Mouse (Mus musculus) forebrain, embryonic 14.5 days (tissue): ENCODE data around the gene Cyp1b1. TPM values are rescaled to one million over a fixed set of nuclear protein-coding genes. Genes with fewer than 3 reads are reported as not detected.

ENCODE experiments used
- ATAC-seq: fragments of 200-750 bp; cut with Nextera tagmentation; 2 replicates; pipeline ENCODE4 v1.8.0; 2017; ENCODE audit warnings: mild to moderate bottlenecking, moderate library complexity
- DNase-seq: peaks from one replicate; pipeline ENCODE4 v3.0.0-alpha.2; 2015; ENCODE audit warnings: low spot score
- H3K27ac ChIP-seq: fragments of 300-500 bp; sonication (generic); 2 replicates; pipeline ENCODE4 v1.5.1; 2014; ENCODE audit warnings: low read depth, mild to moderate bottlenecking, control low read depth, low read length, moderate library complexity
- H3K27me3 ChIP-seq: fragments of 300-500 bp; sonication (generic); replicated peaks from 2 replicates; pipeline ENCODE4 v1.6.1; 2014; ENCODE audit warnings: low read length, control low read depth, mixed read lengths; ENCODE audit not compliant: control insufficient read depth, insufficient read depth
- H3K36me3 ChIP-seq: fragments of 300-500 bp; sonication (generic); 2 replicates; pipeline ENCODE4 v1.6.1; 2014; ENCODE audit warnings: low read length, control low read depth; ENCODE audit not compliant: control insufficient read depth, insufficient read depth
- H3K4me1 ChIP-seq: fragments of 300-500 bp; sonication (generic); 2 replicates; pipeline ENCODE4 v1.6.1; 2014; ENCODE audit warnings: antibody characterized with exemption, low read length, control low read depth; ENCODE audit not compliant: control insufficient read depth, insufficient read depth
- H3K4me2 ChIP-seq: fragments of 300-500 bp; sonication (generic); 2 replicates; pipeline ENCODE4 v1.6.1; 2014; ENCODE audit warnings: mild to moderate bottlenecking, control low read depth, low read length
- H3K4me3 ChIP-seq: fragments of 300-500 bp; sonication (generic); 2 replicates; pipeline ENCODE4 v1.5.1; 2014; ENCODE audit warnings: low read depth, low read length, control low read depth
- H3K9ac ChIP-seq: fragments of 300-500 bp; sonication (generic); 2 replicates; pipeline ENCODE4 v1.6.1; 2014; ENCODE audit warnings: mild to moderate bottlenecking, low read length, control low read depth, moderate library complexity
- H3K9me3 ChIP-seq: fragments of 300-500 bp; sonication (generic); replicated peaks from 2 replicates; pipeline ENCODE4 v1.6.1; 2016; ENCODE audit warnings: low read length, control low read depth, mixed read lengths; ENCODE audit not compliant: control insufficient read depth
- WGBS: fragments of 180-500 bp; shearing (Covaris S2); extraction: QIAGEN DNeasy Blood & Tissue Kit; methylation state at CpG from one replicate; pipeline ENCODE4 v1.1.7; 2014; 5-methylcytosine and 5-hydroxymethylcytosine counted together
- polyA plus RNA-seq: library from polyadenylated mRNA; unstranded; fragments of >200 nt; fragmentation: Nextera tagmentation; extraction: Ambion mirVana; gene quantifications from 2 replicates; pipeline ENCODE4 v1.2.1, GENCODE M21; 2014

Cyp1b1 gene
- polyA plus RNA-seq, 1 experiment from 2014 or later, result 5.1 TPM

GRCm38 (mm10) chr17:79709718-79710117 is 5.1 kb downstream of the Cyp1b1 start:
- peaks cover 44% of the 10 kb centered on the region for H3K27me3 ChIP-seq
- no peak overlapping the region for H3K9ac ChIP-seq
- WGBS, result 31% methylated on average over 1 of the region's 1 CpGs

GRCm38 (mm10) chr17:79708168-79708567 is 6.7 kb downstream of the Cyp1b1 start:
- ATAC-seq (no peak), DNase-seq (no peak)
- H3K4me3 ChIP-seq, result no peak overlapping the region
- H3K27me3 ChIP-seq, result peaks cover 28% of the 10 kb centered on the region
- H3K9me3 ChIP-seq, result no peaks in the 10 kb centered on the region
- H3K4me2 ChIP-seq, result no peak overlapping the region
- H3K27ac ChIP-seq, result no peak overlapping the region
- no peak overlapping the region for H3K9ac ChIP-seq
- H3K36me3 ChIP-seq, result no peaks in the 10 kb centered on the region
- WGBS, result 4% methylated on average over 7 of the region's 7 CpGs
- H3K4me1 ChIP-seq, result peaks cover 1% of the 10 kb centered on the region; the same call in 1 of the 2 replicates

More at GRCm38 (mm10) chr17:79709718-79710117, 5.1 kb downstream of the Cyp1b1 start:
- DNase-seq (no peak), ATAC-seq (no peak)
- no peak overlapping the region for H3K27ac ChIP-seq
- H3K4me2 ChIP-seq, result no peak overlapping the region
- peaks cover 15% of the 10 kb centered on the region for H3K4me1 ChIP-seq
- H3K9me3 ChIP-seq, result no peaks in the 10 kb centered on the region
- H3K36me3 ChIP-seq, result no peaks in the 10 kb centered on the region
- no peak overlapping the region for H3K4me3 ChIP-seq

DNA sequence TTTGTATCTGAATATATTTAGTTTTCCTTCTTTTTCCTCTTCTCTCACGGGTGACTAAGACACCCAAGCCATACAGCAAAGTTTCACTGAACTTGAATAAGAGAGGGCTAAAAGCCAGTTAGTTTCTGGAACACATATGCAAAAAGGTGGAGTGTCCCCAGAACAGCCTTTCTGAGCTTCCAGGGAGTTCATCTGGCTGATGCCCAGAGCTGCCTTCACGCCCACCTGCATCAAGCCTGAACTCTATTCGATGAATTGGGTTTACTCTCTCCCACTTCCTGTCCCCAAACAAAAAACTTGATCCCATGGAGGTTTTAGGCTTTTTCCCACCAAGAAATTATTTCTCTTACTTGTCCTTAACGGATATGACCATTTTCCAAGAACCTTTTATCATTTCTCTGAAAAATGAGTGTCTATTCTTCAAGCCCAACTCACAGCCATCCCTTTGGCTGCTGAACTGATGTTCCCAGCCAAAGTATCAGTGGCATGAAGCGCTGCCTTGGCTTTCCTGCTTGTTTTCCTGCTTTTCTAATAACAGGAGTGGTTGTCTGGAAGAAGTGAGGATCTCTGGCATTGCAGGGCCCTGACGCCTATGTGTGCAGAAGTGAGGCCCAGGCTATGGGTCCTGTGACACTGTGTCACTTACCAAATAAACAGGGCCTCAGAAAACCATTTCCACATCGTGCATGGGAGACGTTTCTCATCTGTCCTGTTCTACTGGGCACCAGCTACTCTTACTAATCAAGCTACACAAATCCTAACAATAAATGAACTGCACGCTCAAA is 9.0 kb downstream of the Cyp1b1 start:
- 72% methylated on average over 9 of the region's 9 CpGs for WGBS
- Histone ChIP-seq H3K36me3 (no peaks in the 10 kb centered on the region), H3K4me1 (no peaks in the 10 kb centered on the region), H3K27me3 (peaks cover 14% of the 10 kb centered on the region; the same call in 1 of the 2 replicates), H3K9ac (no peak overlapping the region), H3K4me3 (no peak overlapping the region), H3K9me3 (no peaks in the 10 kb centered on the region), H3K4me2 (no peak overlapping the region), H3K27ac (no peak overlapping the region)
- no peak for ATAC-seq
- no peak for DNase-seq

DNA sequence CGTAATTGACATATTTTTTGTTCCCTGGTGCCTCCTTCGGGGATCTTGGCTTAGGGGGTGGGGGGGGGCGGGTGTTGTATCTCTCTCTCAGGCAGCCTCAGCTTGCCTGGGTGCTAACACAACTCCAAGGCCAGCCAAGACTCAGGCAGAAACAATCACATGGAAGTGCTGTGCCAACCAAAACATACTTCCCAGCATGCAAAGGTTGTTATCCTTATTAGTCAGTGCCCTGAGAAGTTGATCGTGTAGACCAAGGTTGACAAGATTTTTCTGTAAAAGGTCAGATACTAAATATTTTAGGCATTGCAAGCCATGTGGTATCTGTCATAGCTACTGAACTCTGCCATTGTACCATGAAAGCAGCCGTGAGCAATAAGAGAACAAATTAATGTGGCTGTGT is 14.0 kb downstream of the Cyp1b1 start:
- no peak overlapping the region for H3K4me3 ChIP-seq
- no peak for DNase-seq
- no peak overlapping the region for H3K4me2 ChIP-seq
- H3K27me3 ChIP-seq, result no peaks in the 10 kb centered on the region
- H3K36me3 ChIP-seq, result no peaks in the 10 kb centered on the region
- no peaks in the 10 kb centered on the region for H3K9me3 ChIP-seq
- no peak overlapping the region for H3K9ac ChIP-seq
- WGBS, result 84% methylated on average over 5 of the region's 5 CpGs
- H3K27ac ChIP-seq, result no peak overlapping the region
- no peaks in the 10 kb centered on the region for H3K4me1 ChIP-seq
- ATAC-seq, result no peak

DNA sequence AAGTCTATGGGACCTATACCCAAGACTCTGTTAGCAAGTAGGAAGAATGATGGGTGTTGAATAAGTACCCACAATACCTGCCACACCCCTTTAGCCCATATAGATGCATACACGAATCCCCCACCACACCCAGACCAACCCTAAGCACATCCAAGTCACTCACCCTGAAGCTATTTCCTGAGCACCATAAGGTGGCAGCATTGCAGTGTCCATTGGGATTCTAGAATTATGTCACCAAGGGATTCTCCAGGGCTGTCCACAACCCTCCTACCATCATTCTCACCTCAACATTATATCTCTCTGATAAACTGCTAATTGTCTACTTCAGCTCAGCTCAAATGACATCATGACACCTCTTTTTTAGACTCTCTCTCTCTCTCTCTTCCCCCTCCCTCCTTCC is 15.7 kb downstream of the Cyp1b1 start:
- Histone ChIP-seq H3K27me3 (no peaks in the 10 kb centered on the region), H3K9ac (no peak overlapping the region), H3K4me1 (no peaks in the 10 kb centered on the region), H3K9me3 (no peaks in the 10 kb centered on the region), H3K27ac (no peak overlapping the region), H3K36me3 (no peaks in the 10 kb centered on the region), H3K4me2 (no peak overlapping the region), H3K4me3 (no peak overlapping the region)
- 42% methylated on average over 1 of the region's 1 CpGs for WGBS
- ATAC-seq (no peak), DNase-seq (no peak)

DNA sequence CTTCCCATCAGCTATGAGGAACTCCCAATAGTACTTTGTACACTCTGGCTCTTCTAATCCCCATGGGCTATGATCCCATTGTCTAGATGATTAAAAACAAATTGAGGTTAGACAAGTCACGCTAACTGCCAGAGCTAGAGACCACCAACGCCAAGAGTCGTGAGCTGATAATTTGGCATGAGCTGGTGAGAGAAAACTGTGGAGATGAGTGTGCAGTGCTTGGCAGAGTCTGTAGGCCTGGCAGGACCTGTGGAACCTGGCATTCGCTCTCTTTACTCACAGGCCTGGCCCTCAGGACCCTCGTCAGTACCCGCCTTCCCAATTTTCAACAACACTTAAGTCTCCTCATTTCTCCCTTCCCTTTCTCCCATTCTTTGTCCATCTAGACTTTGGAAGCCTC is 19.3 kb downstream of the Cyp1b1 start:
- no peak overlapping the region for H3K4me2 ChIP-seq
- WGBS, result 88% methylated on average over 6 of the region's 6 CpGs
- DNase-seq, result no peak
- no peaks in the 10 kb centered on the region for H3K9me3 ChIP-seq
- no peaks in the 10 kb centered on the region for H3K4me1 ChIP-seq
- H3K4me3 ChIP-seq, result no peak overlapping the region
- ATAC-seq, result no peak
- no peaks in the 10 kb centered on the region for H3K27me3 ChIP-seq
- no peak overlapping the region for H3K27ac ChIP-seq
- H3K9ac ChIP-seq, result no peak overlapping the region
- H3K36me3 ChIP-seq, result no peaks in the 10 kb centered on the region

- ATAC-seq, result no peak
- 79% methylated on average over 4 of the region's 4 CpGs for WGBS
These were observed 19.8 kb downstream of the Cyp1b1 start for GRCm38 (mm10) chr17:79695106-79695505.

GRCm38 (mm10) chr17:79670837-79671236 is 44.0 kb downstream of the Cyp1b1 start:
- H3K36me3 ChIP-seq, result no peaks in the 10 kb centered on the region

More at GRCm38 (mm10) chr17:79695106-79695505, 19.8 kb downstream of the Cyp1b1 start:
- no peak overlapping the region for H3K4me3 ChIP-seq
- no peaks in the 10 kb centered on the region for H3K27me3 ChIP-seq
- H3K4me2 ChIP-seq, result no peak overlapping the region
- no peak overlapping the region for H3K27ac ChIP-seq
- no peaks in the 10 kb centered on the region for H3K36me3 ChIP-seq
- no peak for DNase-seq
- H3K9ac ChIP-seq, result no peak overlapping the region
- H3K4me1 ChIP-seq, result no peaks in the 10 kb centered on the region
- no peaks in the 10 kb centered on the region for H3K9me3 ChIP-seq

GRCm38 (mm10) chr17:79664106-79664417 is 50.8 kb downstream of the Cyp1b1 start:
- no peak for DNase-seq
- no peak overlapping the region for H3K27ac ChIP-seq
- H3K4me2 ChIP-seq, result no peak overlapping the region
- no peak overlapping the region for H3K4me3 ChIP-seq
- ATAC-seq, result no peak
- WGBS, result 98% methylated on average over 2 of the region's 2 CpGs
- H3K4me1 ChIP-seq, result no peaks in the 10 kb centered on the region
- H3K9ac ChIP-seq, result no peak overlapping the region
- H3K9me3 ChIP-seq, result no peaks in the 10 kb centered on the region
- no peaks in the 10 kb centered on the region for H3K27me3 ChIP-seq
- no peaks in the 10 kb centered on the region for H3K36me3 ChIP-seq

More at GRCm38 (mm10) chr17:79670837-79671236, 44.0 kb downstream of the Cyp1b1 start:
- no peak overlapping the region for H3K4me2 ChIP-seq
- no peak for DNase-seq
- no peak for ATAC-seq
- no peaks in the 10 kb centered on the region for H3K4me1 ChIP-seq
- H3K9ac ChIP-seq, result no peak overlapping the region
- 66% methylated on average over 2 of the region's 2 CpGs for WGBS
- H3K27ac ChIP-seq, result no peak overlapping the region
- H3K4me3 ChIP-seq, result no peak overlapping the region
- no peaks in the 10 kb centered on the region for H3K9me3 ChIP-seq
- no peaks in the 10 kb centered on the region for H3K27me3 ChIP-seq
